Mouse (Mus musculus): Measurements from ENCODE around the gene Samhd1. TPM values are rescaled to one million over a fixed set of nuclear protein-coding genes. Genes with fewer than 3 reads are reported as not detected.

Samhd1 gene
- polyA plus RNA-seq, 1 experiment: not detected

- Histone ChIP-seq H3K4me3 (ENCODE audit: insufficient read depth, low read depth, low read length) (no peak overlapping the region), H3K4me1 (ENCODE audit: control insufficient read depth, insufficient read depth, low read length) (peaks cover 35% of the 10 kb centered on the region), H3K27ac (ENCODE audit: insufficient read depth, low read depth, low read length) (no peak overlapping the region)
- 37% methylated on average over 8 of the region's 8 CpGs for whole genome bisulfite sequencing
- TF ChIP-seq POLR2A (IDR thresholded peaks at IDR 0.05; ENCODE audit: insufficient read depth, low read depth, low read length): no peak
- no peak for TF ChIP-seq CTCF (IDR thresholded peaks at IDR 0.05; ENCODE audit: insufficient read depth, low read depth, low read length)
Observed at GRCm38 (mm10) chr2:157092024-157092423, 43.0 kb downstream of the Samhd1 start.

GRCm38 (mm10) chr2:157087536-157088317 is 47.3 kb downstream of the Samhd1 start:
- H3K4me3 ChIP-seq (ENCODE audit: insufficient read depth, low read depth, low read length): no peak overlapping the region
- WGBS: 58% methylated on average over 14 of the region's 14 CpGs
- H3K27ac ChIP-seq (ENCODE audit: insufficient read depth, low read depth, low read length): no peak overlapping the region
- peaks cover 38% of the 10 kb centered on the region for H3K4me1 ChIP-seq (ENCODE audit: control insufficient read depth, insufficient read depth, low read length)
- TF ChIP-seq CTCF (IDR thresholded peaks at IDR 0.05; ENCODE audit: insufficient read depth, low read depth, low read length) (no peak), POLR2A (IDR thresholded peaks at IDR 0.05; ENCODE audit: insufficient read depth, low read depth, low read length) (no peak)

GRCm38 (mm10) chr2:157086796-157087195 is 48.3 kb downstream of the Samhd1 start, which contains the start of gene Tldc2:
TSS of gene Tldc2 (plus strand) at chr2:157087055.
- H3K27ac ChIP-seq (ENCODE audit: insufficient read depth, low read depth, low read length): no peak within 1 kb of the TSS
- TF ChIP-seq CTCF (IDR thresholded peaks at IDR 0.05; ENCODE audit: insufficient read depth, low read depth, low read length) (no peak), POLR2A (IDR thresholded peaks at IDR 0.05; ENCODE audit: insufficient read depth, low read depth, low read length) (no peak)
- 90% methylated on average over 8 of the region's 8 CpGs for WGBS
- H3K4me1 ChIP-seq (ENCODE audit: control insufficient read depth, insufficient read depth, low read length): peaks cover 31% of the 10 kb centered on the region
- H3K4me3 ChIP-seq (ENCODE audit: insufficient read depth, low read depth, low read length): no peak within 1 kb of the TSS

GRCm38 (mm10) chr2:157084831-157085585 is 50.1 kb downstream of the Samhd1 start:
- no peak for TF ChIP-seq POLR2A (IDR thresholded peaks at IDR 0.05; ENCODE audit: insufficient read depth, low read depth, low read length)
- no peak for TF ChIP-seq CTCF (IDR thresholded peaks at IDR 0.05; ENCODE audit: insufficient read depth, low read depth, low read length)
- 78% methylated on average over 7 of the region's 7 CpGs for WGBS
- H3K27ac ChIP-seq (ENCODE audit: insufficient read depth, low read depth, low read length): no peak overlapping the region

GRCm38 (mm10) chr2:157081960-157082359 is 53.1 kb downstream of the Samhd1 start:
- TF ChIP-seq POLR2A (IDR thresholded peaks at IDR 0.05; ENCODE audit: insufficient read depth, low read depth, low read length): no peak
- Histone ChIP-seq H3K4me1 (ENCODE audit: control insufficient read depth, insufficient read depth, low read length) (peaks cover 29% of the 10 kb centered on the region), H3K4me3 (ENCODE audit: insufficient read depth, low read depth, low read length) (no peak overlapping the region), H3K27ac (ENCODE audit: insufficient read depth, low read depth, low read length) (no peak overlapping the region)
- WGBS: 38% methylated on average over 7 of the region's 7 CpGs

More at GRCm38 (mm10) chr2:157084831-157085585, 50.1 kb downstream of the Samhd1 start:
- H3K4me3 ChIP-seq (ENCODE audit: insufficient read depth, low read depth, low read length): no peak overlapping the region
- H3K4me1 ChIP-seq (ENCODE audit: control insufficient read depth, insufficient read depth, low read length): peaks cover 29% of the 10 kb centered on the region

GRCm38 (mm10) chr2:157081331-157081730 is 53.7 kb downstream of the Samhd1 start:
- 94% methylated on average over 8 of the region's 8 CpGs for WGBS
- H3K4me3 ChIP-seq (ENCODE audit: insufficient read depth, low read depth, low read length): no peak overlapping the region
- H3K4me1 ChIP-seq (ENCODE audit: control insufficient read depth, insufficient read depth, low read length): peaks cover 30% of the 10 kb centered on the region
- H3K27ac ChIP-seq (ENCODE audit: insufficient read depth, low read depth, low read length): no peak overlapping the region
- TF ChIP-seq CTCF (IDR thresholded peaks at IDR 0.05; ENCODE audit: insufficient read depth, low read depth, low read length) (no peak), POLR2A (IDR thresholded peaks at IDR 0.05; ENCODE audit: insufficient read depth, low read depth, low read length) (no peak)

- H3K4me3 ChIP-seq (ENCODE audit: insufficient read depth, low read depth, low read length): peak overlapping the region; percentile 80
- no peak; the same call in 1 of the 2 replicates for TF ChIP-seq POLR2A (IDR thresholded peaks at IDR 0.05; ENCODE audit: insufficient read depth, low read depth, low read length)
- TF ChIP-seq CTCF (IDR thresholded peaks at IDR 0.05; ENCODE audit: insufficient read depth, low read depth, low read length): no peak
- H3K4me1 ChIP-seq (ENCODE audit: control insufficient read depth, insufficient read depth, low read length): peaks cover 33% of the 10 kb centered on the region
- peak overlapping the region; percentile 68; the same call in 1 of the 2 replicates for H3K27ac ChIP-seq (ENCODE audit: insufficient read depth, low read depth, low read length)
- 11% methylated on average over 16 of the region's 16 CpGs for WGBS
Observed at GRCm38 (mm10) chr2:157079701-157080180, 55.3 kb downstream of the Samhd1 start.

- WGBS: under 1% methylated on average over 128 of the region's 136 CpGs
- H3K4me3 ChIP-seq (ENCODE audit: insufficient read depth, low read depth, low read length): peak within 1 kb of the TSS; percentile 80
Observed at GRCm38 (mm10) chr2:157078793-157079700, 56.0 kb downstream of the Samhd1 start, which contains the start of gene Soga1. TSS of gene Soga1 (minus strand) at chr2:157079254.

More at GRCm38 (mm10) chr2:157078793-157079700, 56.0 kb downstream of the Samhd1 start, which contains the start of gene Soga1:
- peak within 1 kb of the TSS; percentile 68 for H3K27ac ChIP-seq (ENCODE audit: insufficient read depth, low read depth, low read length)
- TF ChIP-seq CTCF (IDR thresholded peaks at IDR 0.05; ENCODE audit: insufficient read depth, low read depth, low read length) (peak; percentile 32; the same call in 1 of the 2 replicates), POLR2A (IDR thresholded peaks at IDR 0.05; ENCODE audit: insufficient read depth, low read depth, low read length) (peak; percentile 40; the same call in 1 of the 2 replicates)
- H3K4me1 ChIP-seq (ENCODE audit: control insufficient read depth, insufficient read depth, low read length): peaks cover 39% of the 10 kb centered on the region
